Mouse (Mus musculus) forebrain, postnatal 0 days (tissue): ENCODE data around the gene Ankrd34b. TPM values are rescaled to one million over a fixed set of nuclear protein-coding genes. Genes with fewer than 3 reads are reported as not detected.

Source experiments
- ATAC-seq: fragments of 200-750 bp; cut with Nextera tagmentation; 2 replicates; pipeline ENCODE4 v1.8.0; 2017; ENCODE audit warnings: mild to moderate bottlenecking, moderate library complexity
- DNase-seq: peaks from one replicate; pipeline ENCODE4 v3.0.0-alpha.2; 2015
- H3K27ac ChIP-seq: fragments of 300-500 bp; sonication (generic); 2 replicates; pipeline ENCODE4 v1.5.1; 2014; ENCODE audit warnings: low read depth, mild to moderate bottlenecking, antibody characterized with exemption, low read length, moderate library complexity, mixed read lengths
- H3K27me3 ChIP-seq: fragments of 300-500 bp; sonication (generic); 2 replicates; pipeline ENCODE4 v1.6.1; 2014; ENCODE audit warnings: mild to moderate bottlenecking, low read length, mixed read lengths; ENCODE audit not compliant: insufficient read depth
- H3K36me3 ChIP-seq: fragments of 300-500 bp; sonication (generic); 2 replicates; pipeline ENCODE4 v1.6.1; 2014; ENCODE audit warnings: mild to moderate bottlenecking, moderate library complexity; ENCODE audit not compliant: insufficient read depth
- H3K4me1 ChIP-seq: fragments of 300-500 bp; sonication (generic); 2 replicates; pipeline ENCODE4 v1.6.1; 2014; ENCODE audit warnings: antibody characterized with exemption; ENCODE audit not compliant: insufficient read depth
- H3K4me2 ChIP-seq: fragments of 300-500 bp; sonication (generic); 2 replicates; pipeline ENCODE4 v1.6.1; 2014; ENCODE audit warnings: low read depth, mild to moderate bottlenecking, moderate library complexity
- H3K4me3 ChIP-seq: fragments of 300-500 bp; sonication (generic); 2 replicates; pipeline ENCODE4 v1.5.1; 2014; ENCODE audit warnings: low read depth, low read length, mixed read lengths
- H3K9ac ChIP-seq: fragments of 300-500 bp; sonication (generic); 2 replicates; pipeline ENCODE4 v1.6.1; 2014; ENCODE audit warnings: mild to moderate bottlenecking
- H3K9me3 ChIP-seq: fragments of 300-500 bp; sonication (generic); 2 replicates; pipeline ENCODE4 v1.6.1; 2016; ENCODE audit warnings: low read length
- CTCF ChIP-seq: sonication (generic); IDR thresholded peaks from 2 replicates; pipeline ENCODE4 v1.5.1; 2016; ENCODE audit warnings: antibody characterized with exemption, control low read depth, low read depth
- WGBS: fragments of 180-500 bp; shearing (Covaris S2); extraction: QIAGEN DNeasy Blood & Tissue Kit; methylation state at CpG from one replicate; pipeline ENCODE4 v1.1.7; 2014; 5-methylcytosine and 5-hydroxymethylcytosine counted together
- polyA plus RNA-seq: library from polyadenylated mRNA; unstranded; fragments of >200 nt; fragmentation: Nextera tagmentation; extraction: Ambion mirVana; gene quantifications from 2 replicates; pipeline ENCODE4 v1.2.1, GENCODE M21; 2015
- total RNA-seq: library from RNA; depleted of rRNA; stranded (reverse); fragments of >200 nt; gene quantifications from 2 replicates; pipeline ENCODE4 v1.2.3, GENCODE M21; 2014

Gene Ankrd34b
- total and polyA plus RNA-seq, 2 experiments from 2014 or later: 2.3 to 3.9 TPM

GRCm38 (mm10) chr13:92419630-92420029 lies 6.1 kb upstream of the Ankrd34b start:
- H3K9me3 ChIP-seq: no peaks in the 10 kb centered on the region
- H3K4me3 ChIP-seq: no peak overlapping the region
- no peaks in the 10 kb centered on the region for H3K36me3 ChIP-seq
- H3K27ac ChIP-seq: no peak overlapping the region
- ATAC-seq: no peak
- DNase-seq: no peak
- H3K27me3 ChIP-seq: no peaks in the 10 kb centered on the region
- H3K4me1 ChIP-seq: no peaks in the 10 kb centered on the region
- 88% methylated on average over 11 of the region's 11 CpGs for WGBS
- TF ChIP-seq CTCF: no peak
- H3K9ac ChIP-seq: no peak overlapping the region
- H3K4me2 ChIP-seq: no peak overlapping the region

GRCm38 (mm10) chr13:92423711-92424110 lies 2.0 kb upstream of the Ankrd34b start:
- ATAC-seq (no peak), DNase-seq (no peak)
- no peak for TF ChIP-seq CTCF
- no peak overlapping the region for H3K27ac ChIP-seq
- WGBS: 61% methylated on average over 3 of the region's 3 CpGs
- no peaks in the 10 kb centered on the region for H3K9me3 ChIP-seq
- H3K4me2 ChIP-seq: no peak overlapping the region
- H3K36me3 ChIP-seq: no peaks in the 10 kb centered on the region
- peaks cover 10% of the 10 kb centered on the region for H3K27me3 ChIP-seq
- no peak overlapping the region for H3K9ac ChIP-seq
- no peaks in the 10 kb centered on the region for H3K4me1 ChIP-seq
- no peak overlapping the region for H3K4me3 ChIP-seq

- TF ChIP-seq CTCF: no peak
- H3K4me2 ChIP-seq: peak overlapping the region; percentile 99
- peak overlapping the region; percentile 51 for H3K9ac ChIP-seq
- 3% methylated on average over 85 of the region's 92 CpGs for WGBS
- H3K27me3 ChIP-seq: peaks cover 10% of the 10 kb centered on the region
- no peaks in the 10 kb centered on the region for H3K36me3 ChIP-seq
- no peaks in the 10 kb centered on the region for H3K4me1 ChIP-seq
- no peaks in the 10 kb centered on the region for H3K9me3 ChIP-seq
- ATAC-seq: peak; percentile 72
- H3K4me3 ChIP-seq: peak overlapping the region; percentile 62
- DNase-seq: peak; percentile 35
- H3K27ac ChIP-seq: no peak overlapping the region
Observed at GRCm38 (mm10) chr13:92426294-92427051, 777 bp downstream of the Ankrd34b start.

GRCm38 (mm10) chr13:92427351-92427855 lies 1.7 kb downstream of the Ankrd34b start:
- H3K4me2 ChIP-seq: peak overlapping the region; percentile 99
- 47% methylated on average over 4 of the region's 4 CpGs for whole genome bisulfite sequencing
- peaks cover 10% of the 10 kb centered on the region for H3K27me3 ChIP-seq
- DNase-seq (no peak), ATAC-seq (no peak)
- peak overlapping the region; percentile 51; the same call in 1 of the 2 replicates for H3K9ac ChIP-seq
- no peaks in the 10 kb centered on the region for H3K9me3 ChIP-seq
- no peak for TF ChIP-seq CTCF
- H3K4me3 ChIP-seq: peak overlapping the region; percentile 62
- H3K36me3 ChIP-seq: no peaks in the 10 kb centered on the region
- H3K27ac ChIP-seq: no peak overlapping the region
- H3K4me1 ChIP-seq: no peaks in the 10 kb centered on the region

GRCm38 (mm10) chr13:92438656-92439055 lies 13.0 kb downstream of the Ankrd34b start:
- no peak overlapping the region for H3K4me3 ChIP-seq
- no peak overlapping the region for H3K4me2 ChIP-seq
- no peak overlapping the region for H3K9ac ChIP-seq
- no peak for TF ChIP-seq CTCF
- no peak for DNase-seq
- H3K4me1 ChIP-seq: no peaks in the 10 kb centered on the region
- H3K9me3 ChIP-seq: no peaks in the 10 kb centered on the region
- H3K27me3 ChIP-seq: no peaks in the 10 kb centered on the region
- ATAC-seq: no peak
- WGBS: 91% methylated on average over 10 of the region's 10 CpGs
- H3K36me3 ChIP-seq: no peaks in the 10 kb centered on the region
- H3K27ac ChIP-seq: no peak overlapping the region

GRCm38 (mm10) chr13:92440286-92440685 lies 14.6 kb downstream of the Ankrd34b start:
- H3K9ac ChIP-seq: no peak overlapping the region
- H3K4me3 ChIP-seq: no peak overlapping the region
- H3K4me1 ChIP-seq: no peaks in the 10 kb centered on the region
- no peak for ATAC-seq
- 76% methylated on average over 13 of the region's 13 CpGs for WGBS
- no peak for DNase-seq
- no peak for TF ChIP-seq CTCF
- H3K27me3 ChIP-seq: no peaks in the 10 kb centered on the region
- no peak overlapping the region for H3K27ac ChIP-seq
- H3K4me2 ChIP-seq: no peak overlapping the region
- H3K9me3 ChIP-seq: no peaks in the 10 kb centered on the region
- no peaks in the 10 kb centered on the region for H3K36me3 ChIP-seq

GRCm38 (mm10) chr13:92446872-92447271 lies 21.2 kb downstream of the Ankrd34b start:
- TF ChIP-seq CTCF: no peak
- Histone ChIP-seq H3K27me3 (no peaks in the 10 kb centered on the region), H3K36me3 (no peaks in the 10 kb centered on the region), H3K4me3 (no peak overlapping the region), H3K4me2 (no peak overlapping the region), H3K27ac (no peak overlapping the region), H3K9me3 (no peaks in the 10 kb centered on the region), H3K9ac (no peak overlapping the region), H3K4me1 (no peaks in the 10 kb centered on the region)
- DNase-seq: no peak
- WGBS: 96% methylated on average over 7 of the region's 7 CpGs
- ATAC-seq: no peak
